Mouse (Mus musculus) CD4-positive naive resting alpha-beta T cell, adult 57 days (primary cell): ENCODE measurements around the gene Vamp2. TPM values are rescaled to one million over a fixed set of nuclear protein-coding genes. Genes with fewer than 3 reads are reported as not detected.

Experiments
- total RNA-seq: library from RNA; stranded (reverse); gene quantifications from one replicate; pipeline ENCODE4 v1.2.4, GENCODE M21; 2023

Vamp2 gene
- total RNA-seq = 306 TPM

DNA sequence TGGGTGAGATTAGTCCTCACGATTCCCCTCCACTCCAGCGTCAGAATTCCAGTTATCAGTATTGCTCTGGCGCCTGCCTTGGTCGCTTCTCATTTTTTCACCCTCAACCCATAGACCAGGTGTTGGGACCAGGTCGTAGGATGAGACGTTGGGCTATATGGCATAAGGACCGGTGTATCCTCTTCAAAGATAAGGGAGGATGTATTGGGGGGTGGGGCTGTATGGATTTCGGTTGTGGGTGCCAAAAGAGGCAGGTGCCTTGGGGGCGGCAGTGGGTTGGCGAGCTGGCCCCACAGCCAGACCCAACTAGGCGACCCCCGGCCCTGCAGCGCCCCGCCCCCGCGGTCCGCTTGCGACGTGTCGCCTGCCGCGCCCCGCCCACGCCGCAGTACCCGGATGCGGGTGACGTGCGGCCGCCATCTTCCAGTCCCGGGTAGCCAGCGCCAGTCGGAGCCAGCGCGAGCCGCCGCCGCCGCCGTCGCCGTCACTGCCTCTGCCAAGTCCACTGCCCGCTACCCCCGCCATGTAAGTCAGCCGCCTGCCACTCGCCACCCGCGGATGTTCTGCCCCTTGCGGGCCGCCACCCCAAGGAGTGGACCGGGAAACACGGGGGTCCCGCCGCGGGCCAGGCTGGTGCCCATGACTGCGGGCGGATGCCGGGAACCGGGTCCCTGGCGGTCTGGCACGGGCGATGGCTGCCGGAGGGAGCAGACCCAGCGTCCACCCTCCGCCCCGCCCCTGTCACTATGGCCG is at the start of gene Vamp2:
TSS of gene Vamp2 (plus strand) at position 388 of the 753 bp plus-strand sequence.

DNA sequence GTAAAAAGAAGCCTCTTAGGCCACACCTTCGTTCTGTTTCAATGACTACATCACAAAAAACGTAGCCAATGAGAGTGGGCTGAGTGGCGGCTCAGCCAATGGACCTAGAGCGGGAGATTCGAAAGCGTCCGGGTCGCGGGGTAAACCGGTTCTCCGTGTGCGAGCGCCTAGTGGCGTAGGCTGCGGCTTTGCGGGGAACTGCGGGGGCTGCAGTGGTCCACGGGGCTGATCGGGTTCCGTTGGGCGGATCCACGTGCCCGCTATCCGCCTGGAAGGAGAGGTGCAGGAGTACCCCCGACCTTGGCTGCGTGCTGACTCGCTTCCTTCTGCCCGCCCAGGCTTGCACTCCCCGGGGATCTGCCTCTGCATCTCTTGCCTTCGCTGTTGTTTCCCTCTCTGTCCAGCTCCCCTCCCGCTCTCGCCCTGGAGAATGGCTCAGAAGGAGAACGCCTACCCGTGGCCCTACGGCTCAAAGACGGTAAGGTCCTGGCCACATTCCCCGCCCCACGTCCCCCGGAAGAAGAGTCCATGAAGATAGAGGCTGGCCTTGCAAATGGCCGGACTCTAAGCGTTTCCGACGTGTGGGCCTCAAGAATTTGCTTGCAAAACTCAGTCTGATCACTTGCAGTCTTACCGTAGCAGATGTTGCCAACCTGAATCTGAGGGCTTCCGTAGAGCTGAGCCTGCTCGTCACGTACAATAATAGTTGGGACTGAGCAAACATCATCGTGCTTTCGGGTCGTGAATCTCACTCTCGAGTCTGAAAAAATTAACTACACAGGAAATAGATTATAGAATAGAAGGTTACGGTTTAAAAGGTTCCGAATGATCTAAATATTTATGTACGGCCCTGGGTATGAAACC is 42.5 kb upstream of the Vamp2 start, which contains the start of gene Aurkb:
TSS of gene Aurkb (plus strand) at position 117 of the 864 bp plus-strand sequence.

DNA sequence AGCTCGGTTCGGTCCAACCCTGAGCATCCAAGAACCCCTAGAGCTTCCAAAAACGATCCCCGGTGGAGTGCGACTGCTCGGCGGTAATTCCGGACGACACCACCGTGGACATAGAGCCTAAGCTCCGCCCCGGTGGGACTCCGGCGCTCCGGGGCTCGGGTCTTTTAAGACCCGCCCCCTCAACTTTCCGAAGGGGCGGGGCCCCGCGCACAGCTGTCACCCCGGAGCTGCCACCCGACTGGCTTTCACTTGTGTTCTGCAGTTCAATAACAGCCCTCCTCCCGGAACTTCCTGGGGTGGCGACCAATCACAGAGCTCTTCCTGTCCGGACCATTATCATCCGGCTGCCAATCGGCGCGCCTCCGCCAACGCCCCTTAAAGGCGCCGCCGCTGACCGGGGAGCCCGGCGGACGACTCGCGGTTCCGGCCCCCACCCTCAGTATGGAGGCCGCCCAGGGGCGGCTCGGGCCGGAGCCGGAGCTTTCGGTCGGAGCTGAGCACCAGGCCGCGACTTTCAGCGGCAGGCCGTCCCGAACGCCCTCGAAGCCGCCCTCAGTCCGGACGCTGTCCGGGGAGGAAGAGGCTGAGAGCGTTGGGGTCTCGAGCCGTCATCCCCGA is 28.8 kb upstream of the Vamp2 start, which contains the start of gene Borcs6:
TSS of gene Borcs6 (plus strand) at position 361 of the 618 bp plus-strand sequence.

DNA sequence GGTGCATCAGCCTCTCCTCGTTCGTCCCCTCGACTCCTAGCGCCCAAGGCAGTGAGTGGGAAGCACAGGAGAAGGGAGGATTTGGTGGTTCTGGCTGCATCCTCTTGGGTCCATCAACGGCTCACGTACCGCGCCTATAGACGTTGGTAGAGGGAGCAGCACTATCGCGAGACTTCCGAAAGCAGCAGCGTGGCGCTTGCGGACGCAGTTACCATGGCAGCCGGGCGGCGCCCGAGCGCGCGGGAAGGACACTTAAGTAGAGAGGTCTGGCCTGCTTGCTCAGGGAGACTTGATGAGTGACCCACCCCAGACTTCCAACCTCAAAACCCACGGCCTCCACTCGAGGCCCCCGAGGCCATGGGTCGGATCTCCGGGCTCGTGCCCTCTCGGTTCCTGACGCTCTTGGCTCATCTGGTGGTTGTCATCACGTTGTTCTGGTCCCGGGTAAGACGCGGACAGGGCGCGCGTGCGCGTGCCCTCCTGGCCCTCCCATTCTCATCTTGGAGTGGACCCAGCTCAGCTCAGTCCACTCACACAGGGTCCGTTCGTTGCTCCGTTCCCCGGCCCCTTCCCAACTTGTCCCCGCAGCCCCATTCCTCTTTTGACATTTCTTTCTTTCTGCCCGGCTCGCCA is 17.6 kb upstream of the Vamp2 start, which contains the start of gene Tmem107:
TSS of gene Tmem107 (plus strand) at position 217 of the 633 bp plus-strand sequence.

DNA sequence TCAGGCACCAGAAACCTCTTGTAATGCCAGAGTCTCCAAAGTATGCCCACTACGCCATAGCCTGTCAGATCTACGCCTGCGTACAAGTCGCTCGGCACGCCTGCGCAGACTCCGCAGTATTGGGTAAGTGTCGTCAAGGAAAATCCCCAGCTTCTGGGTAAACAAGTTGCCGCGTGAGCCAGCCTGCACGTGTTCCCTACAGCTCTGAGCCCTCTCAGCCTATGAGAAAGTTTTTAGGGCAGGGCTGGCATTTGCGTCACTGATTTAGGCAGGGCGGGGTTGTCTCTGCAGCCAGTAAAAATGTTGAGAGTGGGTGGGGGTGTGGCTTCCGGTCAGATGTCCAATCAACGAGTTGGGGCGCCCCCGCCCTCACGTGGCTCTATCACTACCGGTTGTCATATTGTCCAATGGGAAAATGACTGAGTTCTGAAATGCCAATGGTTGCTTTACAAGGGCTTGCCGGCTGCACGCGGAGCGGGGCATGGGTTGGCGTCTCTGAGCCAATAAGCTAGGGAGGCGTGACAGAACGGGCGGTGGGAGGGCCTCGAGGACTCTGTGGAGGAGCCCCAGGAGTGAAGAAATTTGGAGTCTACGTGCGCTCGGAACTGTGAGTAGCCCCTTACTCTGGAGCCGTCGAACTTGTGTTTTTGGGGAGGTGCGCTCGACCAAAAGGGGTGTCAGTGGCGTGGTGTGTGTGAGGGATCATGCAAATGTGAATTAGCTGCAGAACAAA is 6.6 kb downstream of the Vamp2 start, which contains the start of gene Per1:
TSS of gene Per1 (plus strand) at position 521 of the 733 bp plus-strand sequence.

DNA sequence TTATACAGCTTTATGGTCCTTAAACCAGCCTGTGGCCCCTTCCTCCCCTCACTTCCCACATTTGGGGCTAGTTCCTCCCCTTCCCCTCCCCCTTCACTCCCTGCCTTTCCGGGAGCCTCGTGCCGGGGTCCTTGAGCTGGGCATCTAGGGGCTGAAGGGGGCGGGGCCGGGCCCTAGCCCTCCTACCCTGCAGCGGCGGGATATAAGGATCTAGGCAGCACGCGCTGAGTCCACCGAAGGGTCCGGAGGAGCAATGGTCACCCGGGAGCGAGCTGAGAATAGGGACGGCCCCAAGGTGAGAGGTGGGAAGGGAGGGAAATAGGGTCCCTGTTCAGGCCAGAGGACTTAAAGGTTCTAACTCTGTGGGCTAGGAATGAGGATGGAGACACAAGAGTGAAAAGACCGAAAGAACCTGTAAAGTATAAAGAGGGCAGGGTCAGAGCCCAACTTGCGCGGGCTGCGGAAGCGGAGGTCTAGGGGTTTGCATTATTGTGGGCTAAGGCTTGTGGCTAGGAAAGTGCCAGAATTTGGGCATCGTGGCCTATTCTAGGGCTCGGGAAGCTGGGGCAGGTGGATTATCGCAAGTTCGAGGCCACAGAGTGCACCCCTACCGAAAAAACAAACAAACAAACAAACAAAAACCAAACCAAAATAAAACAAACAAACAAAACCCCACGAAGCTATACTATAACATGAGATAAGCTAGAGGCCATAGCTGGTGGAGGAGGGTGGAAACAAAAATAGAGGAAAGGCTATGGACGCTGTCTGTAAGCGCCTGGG is 32.1 kb downstream of the Vamp2 start, which contains the start of gene Hes7:
TSS of gene Hes7 (plus strand) at position 184 of the 780 bp plus-strand sequence.

DNA sequence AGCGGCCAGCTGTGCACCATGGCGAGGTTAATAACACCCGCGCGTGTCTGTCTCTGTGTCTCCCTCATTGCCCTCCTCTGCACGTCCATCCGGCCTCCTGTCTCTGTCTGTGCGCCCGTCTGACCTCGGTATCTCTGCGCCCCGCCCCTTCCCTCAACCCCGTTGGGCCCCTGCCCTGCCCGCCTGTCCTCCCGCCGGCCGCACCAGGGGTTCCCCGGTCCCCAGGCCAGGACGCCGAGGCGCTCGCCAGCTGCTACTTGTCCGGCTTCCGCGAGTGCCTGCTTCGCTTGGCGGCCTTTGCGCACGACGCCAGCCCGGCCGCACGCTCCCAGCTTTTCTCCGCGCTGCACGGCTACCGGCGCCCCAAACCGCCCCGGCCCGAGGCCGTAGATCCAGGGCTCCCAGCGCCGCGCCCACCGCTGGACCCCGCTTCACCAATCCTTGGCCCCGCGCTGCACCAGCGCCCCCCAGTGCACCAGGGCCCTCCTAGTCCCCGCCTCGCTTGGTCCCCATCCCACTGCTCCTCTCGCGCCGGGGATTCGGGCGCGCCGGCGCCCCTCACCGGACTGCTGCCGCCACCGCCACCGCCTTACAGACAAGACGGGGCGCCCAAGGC is 34.2 kb downstream of the Vamp2 start, which contains the start of gene 9130213A22Rik:
TSS of gene 9130213A22Rik (minus strand) at position 254 of the 616 bp plus-strand sequence.

DNA sequence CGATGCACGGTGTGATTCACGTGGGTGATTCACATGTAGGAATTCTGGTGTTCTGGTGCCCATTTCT is 37.4 kb downstream of the Vamp2 start, which contains the start of gene Aloxe3:
TSS of gene Aloxe3 (plus strand) at position 45 of the 67 bp plus-strand sequence.

Other genes starting within 250 kb of the Vamp2 start
- gene Ndel1, start 216.6 kb upstream of the Vamp2 start, total RNA-seq = 74.2 TPM
- gene Rnf222, start 199.9 kb upstream of the Vamp2 start, total RNA-seq = not detected
- gene Rpl26, start 186.9 kb upstream of the Vamp2 start, total RNA-seq = 2,850 TPM
- not detected for gene Odf4, start 161.4 kb upstream of the Vamp2 start, total RNA-seq
- gene Arhgef15, start 131.0 kb upstream of the Vamp2 start, total RNA-seq = 0.53 TPM
- 1.4 TPM for gene Slc25a35, start 120.4 kb upstream of the Vamp2 start, total RNA-seq
- gene Rangrf, start 113.3 kb upstream of the Vamp2 start, total RNA-seq = 9.9 TPM
- gene Pfas, start 80.0 kb upstream of the Vamp2 start, total RNA-seq = 21.7 TPM
- 23.4 TPM for gene Ctc1, start 72.6 kb upstream of the Vamp2 start, total RNA-seq
- 1.6 TPM for gene Aurkb, start 42.8 kb upstream of the Vamp2 start, total RNA-seq
- 9.0 TPM for gene Borcs6, start 28.8 kb upstream of the Vamp2 start, total RNA-seq
- not detected for gene Tmem107, start 17.7 kb upstream of the Vamp2 start, total RNA-seq
- 568 TPM for gene Per1, start 6.7 kb downstream of the Vamp2 start, total RNA-seq
- not detected for gene Hes7, start 31.9 kb downstream of the Vamp2 start, total RNA-seq
- not detected for gene 9130213A22Rik, start 34.1 kb downstream of the Vamp2 start, total RNA-seq
- 0.53 TPM for gene Aloxe3, start 37.4 kb downstream of the Vamp2 start, total RNA-seq
- gene Alox12b, start 68.5 kb downstream of the Vamp2 start, total RNA-seq = not detected
- 0.89 TPM for gene Alox8, start 109.4 kb downstream of the Vamp2 start, total RNA-seq
- gene Gucy2e, start 148.5 kb downstream of the Vamp2 start, total RNA-seq = not detected
- 11.5 TPM for gene Cntrob, start 235.3 kb downstream of the Vamp2 start, total RNA-seq
- gene Trappc1, start 235.5 kb downstream of the Vamp2 start, total RNA-seq = 20.6 TPM
- gene Kcnab3, start 237.8 kb downstream of the Vamp2 start, total RNA-seq = 2.5 TPM